Mouse (Mus musculus) embryonic facial prominence, embryonic 14.5 days (tissue): ENCODE measurements at regions not wholly inside any gene's neighbourhood (a gene's known extent, or its start where the extent isn't known, plus 50 kb on each side); places are given as distances from the start of the nearest gene placed in this dataset.

Source experiments
- ATAC-seq: fragments of 200-750 bp; cut with Nextera tagmentation; 2 replicates; pipeline ENCODE4 v1.8.0; 2017; ENCODE audit warnings: low read depth, moderate number of reproducible peaks, moderate TSS enrichment
- DNase-seq: peaks from one replicate; pipeline ENCODE4 v3.0.0-alpha.2; 2015; ENCODE audit warnings: low spot score
- H3K27ac ChIP-seq: fragments of 300-500 bp; sonication (generic); replicated peaks from 2 replicates; pipeline ENCODE4 v1.5.1; 2014; ENCODE audit warnings: low read depth, mild to moderate bottlenecking, low read length, moderate library complexity
- H3K27me3 ChIP-seq: fragments of 300-500 bp; sonication (generic); replicated peaks from 2 replicates; pipeline ENCODE4 v1.6.1; 2014; ENCODE audit warnings: low read length; ENCODE audit not compliant: control insufficient read depth, insufficient read depth
- H3K36me3 ChIP-seq: fragments of 300-500 bp; sonication (generic); 2 replicates; pipeline ENCODE4 v1.6.1; 2014; ENCODE audit warnings: low read length, mixed read lengths; ENCODE audit not compliant: control insufficient read depth, insufficient read depth
- H3K4me1 ChIP-seq: fragments of 300-500 bp; sonication (generic); 2 replicates; pipeline ENCODE4 v1.6.1; 2014; ENCODE audit warnings: antibody characterized with exemption, low read length; ENCODE audit not compliant: control insufficient read depth, insufficient read depth
- H3K4me2 ChIP-seq: fragments of 300-500 bp; sonication (generic); 2 replicates; pipeline ENCODE4 v1.6.1; 2014; ENCODE audit warnings: low read depth, mild to moderate bottlenecking, low read length, moderate library complexity, mixed read lengths
- H3K4me3 ChIP-seq: fragments of 300-500 bp; sonication (generic); 2 replicates; pipeline ENCODE4 v1.5.1; 2014; ENCODE audit warnings: low read depth, mild to moderate bottlenecking, low read length
- H3K9ac ChIP-seq: fragments of 300-500 bp; sonication (generic); 2 replicates; pipeline ENCODE4 v1.6.1; 2014; ENCODE audit warnings: low read depth, mild to moderate bottlenecking, low read length, moderate library complexity, mixed read lengths
- H3K9me3 ChIP-seq: fragments of 300-500 bp; sonication (generic); 2 replicates; pipeline ENCODE4 v1.6.1; 2016; ENCODE audit warnings: low read length; ENCODE audit not compliant: control insufficient read depth
- WGBS: fragments of 180-500 bp; shearing (Covaris S2); extraction: QIAGEN DNeasy Blood & Tissue Kit; methylation state at CpG from one replicate; pipeline ENCODE4 v1.1.7; 2014; 5-methylcytosine and 5-hydroxymethylcytosine counted together

- no peak for ATAC-seq
- no peak overlapping the region for H3K27ac ChIP-seq
- no peaks in the 10 kb centered on the region for H3K9me3 ChIP-seq
- no peak for DNase-seq
- H3K4me2 ChIP-seq, result no peak overlapping the region
- H3K36me3 ChIP-seq, result no peaks in the 10 kb centered on the region
- H3K9ac ChIP-seq, result no peak overlapping the region
- H3K4me1 ChIP-seq, result no peaks in the 10 kb centered on the region
- WGBS, result 93% methylated on average over 4 of the region's 4 CpGs
- H3K27me3 ChIP-seq, result no peaks in the 10 kb centered on the region
- no peak overlapping the region for H3K4me3 ChIP-seq
These were observed 57.8 kb upstream of the Zfand5 start for GRCm38 (mm10) chr19:21214253-21214652.

- H3K9ac ChIP-seq, result no peak overlapping the region
- 77% methylated on average over 10 of the region's 10 CpGs for WGBS
- H3K9me3 ChIP-seq, result no peaks in the 10 kb centered on the region
- no peaks in the 10 kb centered on the region for H3K36me3 ChIP-seq
- no peaks in the 10 kb centered on the region for H3K27me3 ChIP-seq
- no peak overlapping the region for H3K27ac ChIP-seq
- H3K4me2 ChIP-seq, result no peak overlapping the region
- DNase-seq, result no peak
- H3K4me1 ChIP-seq, result no peaks in the 10 kb centered on the region
- ATAC-seq, result no peak
- H3K4me3 ChIP-seq, result no peak overlapping the region
These were observed 78.6 kb upstream of the Zfand5 start for GRCm38 (mm10) chr19:21193461-21193860.

- H3K27ac ChIP-seq, result no peak overlapping the region
- H3K4me2 ChIP-seq, result no peak overlapping the region
- H3K27me3 ChIP-seq, result no peaks in the 10 kb centered on the region
- no peaks in the 10 kb centered on the region for H3K36me3 ChIP-seq
- DNase-seq (no peak), ATAC-seq (no peak)
- no peaks in the 10 kb centered on the region for H3K9me3 ChIP-seq
- H3K4me3 ChIP-seq, result no peak overlapping the region
- H3K4me1 ChIP-seq, result no peaks in the 10 kb centered on the region
- WGBS, result 72% methylated on average over 6 of the region's 6 CpGs
- no peak overlapping the region for H3K9ac ChIP-seq
These were observed 79.5 kb upstream of the Zfand5 start for GRCm38 (mm10) chr19:21192576-21192975.

DNA sequence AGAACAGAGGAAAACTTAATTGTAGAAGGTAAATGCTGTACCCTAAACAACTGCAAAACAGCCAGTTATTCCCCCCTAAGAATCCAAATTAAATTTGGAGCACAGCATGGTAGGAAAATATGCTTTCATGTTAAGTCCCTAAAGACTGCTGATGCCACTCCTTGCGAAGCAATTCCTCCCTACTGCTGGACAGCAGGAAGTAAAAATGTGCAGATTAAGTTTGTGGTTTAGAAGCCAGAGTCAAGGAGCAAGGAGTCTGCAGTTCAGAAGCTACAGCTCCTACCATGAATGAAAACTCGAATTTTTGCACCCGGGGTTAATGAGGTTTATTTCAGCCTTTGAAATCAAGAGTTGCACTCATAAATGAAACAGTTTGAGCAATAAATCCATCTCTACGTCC, 82.9 kb upstream of the Zfand5 start:
- H3K9ac ChIP-seq, result no peak overlapping the region
- H3K4me2 ChIP-seq, result no peak overlapping the region
- no peak overlapping the region for H3K27ac ChIP-seq
- H3K36me3 ChIP-seq, result no peaks in the 10 kb centered on the region
- no peak for ATAC-seq
- H3K27me3 ChIP-seq, result no peaks in the 10 kb centered on the region
- H3K9me3 ChIP-seq, result no peaks in the 10 kb centered on the region
- H3K4me3 ChIP-seq, result no peak overlapping the region
- no peaks in the 10 kb centered on the region for H3K4me1 ChIP-seq
- DNase-seq, result no peak
- 69% methylated on average over 4 of the region's 4 CpGs for WGBS

GRCm38 (mm10) chr19:21186656-21187055, 85.4 kb upstream of the Zfand5 start:
- Histone ChIP-seq H3K36me3 (no peaks in the 10 kb centered on the region), H3K4me3 (no peak overlapping the region), H3K27me3 (no peaks in the 10 kb centered on the region), H3K4me2 (no peak overlapping the region), H3K4me1 (no peaks in the 10 kb centered on the region), H3K9me3 (no peaks in the 10 kb centered on the region), H3K27ac (no peak overlapping the region), H3K9ac (no peak overlapping the region)
- ATAC-seq (no peak), DNase-seq (no peak)
- 78% methylated on average over 1 of the region's 1 CpGs for WGBS

GRCm38 (mm10) chr19:21186016-21186415, 86.1 kb upstream of the Zfand5 start:
- H3K27ac ChIP-seq, result no peak overlapping the region
- H3K9me3 ChIP-seq, result no peaks in the 10 kb centered on the region
- 74% methylated on average over 1 of the region's 1 CpGs for WGBS
- no peak overlapping the region for H3K9ac ChIP-seq
- no peaks in the 10 kb centered on the region for H3K27me3 ChIP-seq
- no peaks in the 10 kb centered on the region for H3K4me1 ChIP-seq
- no peak overlapping the region for H3K4me3 ChIP-seq
- no peak overlapping the region for H3K4me2 ChIP-seq
- no peaks in the 10 kb centered on the region for H3K36me3 ChIP-seq
- DNase-seq, result no peak
- no peak for ATAC-seq

GRCm38 (mm10) chr19:21183028-21183427, 89.0 kb upstream of the Zfand5 start:
- no peak overlapping the region for H3K4me3 ChIP-seq
- no peak overlapping the region for H3K9ac ChIP-seq
- no peaks in the 10 kb centered on the region for H3K4me1 ChIP-seq
- no peaks in the 10 kb centered on the region for H3K9me3 ChIP-seq
- ATAC-seq (no peak), DNase-seq (no peak)
- no peaks in the 10 kb centered on the region for H3K36me3 ChIP-seq
- H3K4me2 ChIP-seq, result no peak overlapping the region
- 68% methylated on average over 4 of the region's 4 CpGs for WGBS
- H3K27ac ChIP-seq, result no peak overlapping the region
- no peaks in the 10 kb centered on the region for H3K27me3 ChIP-seq

GRCm38 (mm10) chr19:21179886-21180285, 92.2 kb upstream of the Zfand5 start:
- H3K4me3 ChIP-seq, result no peak overlapping the region
- H3K4me2 ChIP-seq, result no peak overlapping the region
- 74% methylated on average over 1 of the region's 1 CpGs for WGBS

GRCm38 (mm10) chr19:21175426-21175831, 96.6 kb upstream of the Zfand5 start:
- Histone ChIP-seq H3K27ac (no peak overlapping the region), H3K4me2 (no peak overlapping the region), H3K4me3 (no peak overlapping the region), H3K27me3 (no peaks in the 10 kb centered on the region), H3K36me3 (no peaks in the 10 kb centered on the region), H3K4me1 (no peaks in the 10 kb centered on the region), H3K9me3 (no peaks in the 10 kb centered on the region), H3K9ac (no peak overlapping the region)
- DNase-seq (peak; percentile 84), ATAC-seq (peak; percentile 89)
- WGBS, result 56% methylated on average over 3 of the region's 3 CpGs

More at GRCm38 (mm10) chr19:21179886-21180285, 92.2 kb upstream of the Zfand5 start:
- DNase-seq (no peak), ATAC-seq (no peak)
- H3K4me1 ChIP-seq, result no peaks in the 10 kb centered on the region
- no peaks in the 10 kb centered on the region for H3K27me3 ChIP-seq
- no peak overlapping the region for H3K27ac ChIP-seq
- no peak overlapping the region for H3K9ac ChIP-seq
- H3K36me3 ChIP-seq, result no peaks in the 10 kb centered on the region
- H3K9me3 ChIP-seq, result no peaks in the 10 kb centered on the region
